Mouse (Mus musculus): ENCODE data around the gene Cybb. TPM values are rescaled to one million over a fixed set of nuclear protein-coding genes. Genes with fewer than 3 reads are reported as not detected.

Gene Cybb
- polyA plus RNA-seq, 1 experiment from 2014 or later, result 1.8 TPM

GRCm38 (mm10) chrX:9413889-9414288, 73.7 kb downstream of the Cybb start:
- H3K36me3 ChIP-seq (ENCODE audit: control insufficient read depth, insufficient read depth, low read length), result no peaks in the 10 kb centered on the region
- ATAC-seq (ENCODE audit: low FRiP score, low TSS enrichment), result no peak
- H3K4me1 ChIP-seq (replicated peaks; ENCODE audit: control insufficient read depth, insufficient read depth), result no peaks in the 10 kb centered on the region
- no peak overlapping the region for H3K9ac ChIP-seq (ENCODE audit: low read length)
- H3K4me2 ChIP-seq (replicated peaks; ENCODE audit: low read depth), result no peak overlapping the region
- no peaks in the 10 kb centered on the region for H3K9me3 ChIP-seq (ENCODE audit: control insufficient read depth, low read length)
- 81% methylated on average over 5 of the region's 5 CpGs for WGBS
- no peak for DNase-seq (ENCODE audit: low spot score)
- H3K4me3 ChIP-seq (ENCODE audit: low read depth, low read length), result no peak overlapping the region
- no peaks in the 10 kb centered on the region for H3K27me3 ChIP-seq (ENCODE audit: control insufficient read depth, insufficient read depth, low read length)
- no peak overlapping the region for H3K27ac ChIP-seq (replicated peaks)
- TF ChIP-seq CTCF (IDR thresholded peaks at IDR 0.05; ENCODE audit: low read depth), result peak; percentile 45
- no peak for TF ChIP-seq EP300 (optimal IDR thresholded peaks at IDR 0.05)

Other genes starting within 250 kb of the Cybb start
- 0.17 TPM in 1 of 2 replicates, not detected in the other for gene Gm14862, start 230.9 kb downstream of the Cybb start, polyA plus RNA-seq (2015; fragmentation: Nextera tagmentation; extraction: Ambion mirVana)
- gene Xk, start 215.0 kb downstream of the Cybb start, polyA plus RNA-seq (2015; fragmentation: Nextera tagmentation; extraction: Ambion mirVana), result 2.0 and 2.5 TPM in 2 replicates
- 0.21 TPM in 1 of 2 replicates, not detected in the other for gene H2al1m, start 204.0 kb downstream of the Cybb start, polyA plus RNA-seq (2015; fragmentation: Nextera tagmentation; extraction: Ambion mirVana)
- not detected in 2 replicates for gene H2al1k, start 137.1 kb downstream of the Cybb start, polyA plus RNA-seq (2015; fragmentation: Nextera tagmentation; extraction: Ambion mirVana)
- gene H2al1o, start 84.6 kb upstream of the Cybb start, polyA plus RNA-seq (2015; fragmentation: Nextera tagmentation; extraction: Ambion mirVana), result not detected in 2 replicates
- 98.7 and 104 TPM in 2 replicates for gene Dynlt3, start 175.2 kb upstream of the Cybb start, polyA plus RNA-seq (2015; fragmentation: Nextera tagmentation; extraction: Ambion mirVana)

Measured in stomach, postnatal 0 days (tissue).